Mouse (Mus musculus): ENCODE measurements around the gene Cd2.

GRCm38 (mm10) chr3:101290036-101290435 is 2.3 kb upstream of the Cd2 start:
- no peak for TF ChIP-seq CTCF (IDR thresholded peaks at IDR 0.05; ENCODE audit: low read depth, low read length)
- no peak for TF ChIP-seq POLR2A (IDR thresholded peaks at IDR 0.05; ENCODE audit: borderline replicate concordance, low read depth, low read length)
